Mouse (Mus musculus): ENCODE data around the gene Layn. TPM values are rescaled to one million over a fixed set of nuclear protein-coding genes. Genes with fewer than 3 reads are reported as not detected.

The Layn gene
- polyA plus RNA-seq, 1 experiment from 2014 or later = 0.84 TPM

GRCm38 (mm10) chr9:51052180-51052579 lies 24.7 kb downstream of the Layn start:
- Histone ChIP-seq H3K27me3 (ENCODE audit: control insufficient read depth, insufficient read depth, low read length) (no peaks in the 10 kb centered on the region), H3K9me3 (ENCODE audit: control insufficient read depth, low read length) (no peaks in the 10 kb centered on the region), H3K36me3 (ENCODE audit: control insufficient read depth, insufficient read depth, low read length) (no peaks in the 10 kb centered on the region), H3K4me2 (ENCODE audit: low read length) (no peak overlapping the region), H3K4me3 (replicated peaks; ENCODE audit: low read depth, low read length) (no peak overlapping the region), H3K4me1 (ENCODE audit: control insufficient read depth, insufficient read depth, low read length) (no peaks in the 10 kb centered on the region), H3K9ac (replicated peaks; ENCODE audit: low read length) (no peak overlapping the region), H3K27ac (replicated peaks; ENCODE audit: low read depth, low read length) (no peak overlapping the region)
- ATAC-seq (ENCODE audit: low FRiP score, low TSS enrichment) = no peak
- peak; percentile 19 for DNase-seq
- WGBS = 82% methylated on average over 3 of the region's 3 CpGs

- DNase-seq = no peak
- no peaks in the 10 kb centered on the region for H3K27me3 ChIP-seq (ENCODE audit: control insufficient read depth, insufficient read depth, low read length)
- WGBS = 88% methylated on average over 6 of the region's 6 CpGs
- no peaks in the 10 kb centered on the region for H3K36me3 ChIP-seq (ENCODE audit: control insufficient read depth, insufficient read depth, low read length)
- no peak overlapping the region for H3K4me2 ChIP-seq (ENCODE audit: low read length)
- no peak for ATAC-seq (ENCODE audit: low FRiP score, low TSS enrichment)
- no peaks in the 10 kb centered on the region for H3K4me1 ChIP-seq (ENCODE audit: control insufficient read depth, insufficient read depth, low read length)
- no peak overlapping the region for H3K4me3 ChIP-seq (replicated peaks; ENCODE audit: low read depth, low read length)
- no peaks in the 10 kb centered on the region for H3K9me3 ChIP-seq (ENCODE audit: control insufficient read depth, low read length)
- no peak overlapping the region for H3K27ac ChIP-seq (replicated peaks; ENCODE audit: low read depth, low read length)
- no peak overlapping the region for H3K9ac ChIP-seq (replicated peaks; ENCODE audit: low read length)
Measured at GRCm38 (mm10) chr9:51042136-51042535, 34.8 kb downstream of the Layn start.

GRCm38 (mm10) chr9:51041491-51041980 lies 35.4 kb downstream of the Layn start:
- no peak overlapping the region for H3K27ac ChIP-seq (replicated peaks; ENCODE audit: low read depth, low read length)
- no peaks in the 10 kb centered on the region for H3K36me3 ChIP-seq (ENCODE audit: control insufficient read depth, insufficient read depth, low read length)
- H3K4me1 ChIP-seq (ENCODE audit: control insufficient read depth, insufficient read depth, low read length) = no peaks in the 10 kb centered on the region
- no peak for DNase-seq
- H3K4me3 ChIP-seq (replicated peaks; ENCODE audit: low read depth, low read length) = no peak overlapping the region
- ATAC-seq (ENCODE audit: low FRiP score, low TSS enrichment) = no peak
- H3K27me3 ChIP-seq (ENCODE audit: control insufficient read depth, insufficient read depth, low read length) = no peaks in the 10 kb centered on the region
- H3K4me2 ChIP-seq (ENCODE audit: low read length) = no peak overlapping the region
- WGBS = 90% methylated on average over 7 of the region's 7 CpGs
- H3K9ac ChIP-seq (replicated peaks; ENCODE audit: low read length) = no peak overlapping the region
- H3K9me3 ChIP-seq (ENCODE audit: control insufficient read depth, low read length) = no peaks in the 10 kb centered on the region

GRCm38 (mm10) chr9:51032785-51033529 lies 43.9 kb downstream of the Layn start:
- DNase-seq (no peak), ATAC-seq (ENCODE audit: low FRiP score, low TSS enrichment) (no peak)
- no peaks in the 10 kb centered on the region for H3K9me3 ChIP-seq (ENCODE audit: control insufficient read depth, low read length)
- no peaks in the 10 kb centered on the region for H3K27me3 ChIP-seq (ENCODE audit: control insufficient read depth, insufficient read depth, low read length)
- no peak overlapping the region for H3K4me3 ChIP-seq (replicated peaks; ENCODE audit: low read depth, low read length)
- H3K36me3 ChIP-seq (ENCODE audit: control insufficient read depth, insufficient read depth, low read length) = no peaks in the 10 kb centered on the region
- 70% methylated on average over 3 of the region's 3 CpGs for WGBS
- no peak overlapping the region for H3K27ac ChIP-seq (replicated peaks; ENCODE audit: low read depth, low read length)
- no peak overlapping the region for H3K4me2 ChIP-seq (ENCODE audit: low read length)
- no peaks in the 10 kb centered on the region for H3K4me1 ChIP-seq (ENCODE audit: control insufficient read depth, insufficient read depth, low read length)
- H3K9ac ChIP-seq (replicated peaks; ENCODE audit: low read length) = no peak overlapping the region

GRCm38 (mm10) chr9:51032291-51032690 lies 44.6 kb downstream of the Layn start:
- Histone ChIP-seq H3K36me3 (ENCODE audit: control insufficient read depth, insufficient read depth, low read length) (no peaks in the 10 kb centered on the region), H3K27me3 (ENCODE audit: control insufficient read depth, insufficient read depth, low read length) (no peaks in the 10 kb centered on the region), H3K4me3 (replicated peaks; ENCODE audit: low read depth, low read length) (no peak overlapping the region), H3K4me1 (ENCODE audit: control insufficient read depth, insufficient read depth, low read length) (no peaks in the 10 kb centered on the region), H3K9me3 (ENCODE audit: control insufficient read depth, low read length) (no peaks in the 10 kb centered on the region), H3K4me2 (ENCODE audit: low read length) (no peak overlapping the region), H3K27ac (replicated peaks; ENCODE audit: low read depth, low read length) (no peak overlapping the region), H3K9ac (replicated peaks; ENCODE audit: low read length) (no peak overlapping the region)
- 73% methylated on average over 8 of the region's 8 CpGs for WGBS
- DNase-seq (no peak), ATAC-seq (ENCODE audit: low FRiP score, low TSS enrichment) (no peak)

GRCm38 (mm10) chr9:51031603-51032002 lies 45.3 kb downstream of the Layn start:
- Histone ChIP-seq H3K4me3 (replicated peaks; ENCODE audit: low read depth, low read length) (no peak overlapping the region), H3K9me3 (ENCODE audit: control insufficient read depth, low read length) (no peaks in the 10 kb centered on the region), H3K36me3 (ENCODE audit: control insufficient read depth, insufficient read depth, low read length) (no peaks in the 10 kb centered on the region), H3K27me3 (ENCODE audit: control insufficient read depth, insufficient read depth, low read length) (no peaks in the 10 kb centered on the region), H3K27ac (replicated peaks; ENCODE audit: low read depth, low read length) (no peak overlapping the region), H3K4me1 (ENCODE audit: control insufficient read depth, insufficient read depth, low read length) (no peaks in the 10 kb centered on the region), H3K9ac (replicated peaks; ENCODE audit: low read length) (no peak overlapping the region), H3K4me2 (ENCODE audit: low read length) (no peak overlapping the region)
- no peak for DNase-seq
- WGBS = 77% methylated on average over 6 of the region's 6 CpGs
- no peak for ATAC-seq (ENCODE audit: low FRiP score, low TSS enrichment)

GRCm38 (mm10) chr9:51030147-51030546 lies 46.7 kb downstream of the Layn start:
- WGBS = 64% methylated on average over 1 of the region's 1 CpGs

GRCm38 (mm10) chr9:51026952-51027351 lies 49.9 kb downstream of the Layn start:
- no peaks in the 10 kb centered on the region for H3K9me3 ChIP-seq (ENCODE audit: control insufficient read depth, low read length)
- no peak overlapping the region for H3K9ac ChIP-seq (replicated peaks; ENCODE audit: low read length)
- DNase-seq (no peak), ATAC-seq (ENCODE audit: low FRiP score, low TSS enrichment) (no peak)
- H3K4me1 ChIP-seq (ENCODE audit: control insufficient read depth, insufficient read depth, low read length) = no peaks in the 10 kb centered on the region
- no peaks in the 10 kb centered on the region for H3K36me3 ChIP-seq (ENCODE audit: control insufficient read depth, insufficient read depth, low read length)
- H3K27ac ChIP-seq (replicated peaks; ENCODE audit: low read depth, low read length) = no peak overlapping the region
- no peak overlapping the region for H3K4me2 ChIP-seq (ENCODE audit: low read length)
- H3K4me3 ChIP-seq (replicated peaks; ENCODE audit: low read depth, low read length) = no peak overlapping the region
- 93% methylated on average over 1 of the region's 1 CpGs for WGBS
- H3K27me3 ChIP-seq (ENCODE audit: control insufficient read depth, insufficient read depth, low read length) = no peaks in the 10 kb centered on the region

More at GRCm38 (mm10) chr9:51030147-51030546, 46.7 kb downstream of the Layn start:
- Histone ChIP-seq H3K27ac (replicated peaks; ENCODE audit: low read depth, low read length) (no peak overlapping the region), H3K4me2 (ENCODE audit: low read length) (no peak overlapping the region), H3K36me3 (ENCODE audit: control insufficient read depth, insufficient read depth, low read length) (no peaks in the 10 kb centered on the region), H3K4me1 (ENCODE audit: control insufficient read depth, insufficient read depth, low read length) (no peaks in the 10 kb centered on the region), H3K4me3 (replicated peaks; ENCODE audit: low read depth, low read length) (no peak overlapping the region), H3K9ac (replicated peaks; ENCODE audit: low read length) (no peak overlapping the region), H3K9me3 (ENCODE audit: control insufficient read depth, low read length) (no peaks in the 10 kb centered on the region), H3K27me3 (ENCODE audit: control insufficient read depth, insufficient read depth, low read length) (no peaks in the 10 kb centered on the region)
- ATAC-seq (ENCODE audit: low FRiP score, low TSS enrichment) = no peak
- DNase-seq = no peak

- Histone ChIP-seq H3K9me3 (ENCODE audit: control insufficient read depth, low read length) (no peaks in the 10 kb centered on the region), H3K36me3 (ENCODE audit: control insufficient read depth, insufficient read depth, low read length) (no peaks in the 10 kb centered on the region), H3K4me3 (replicated peaks; ENCODE audit: low read depth, low read length) (no peak overlapping the region), H3K4me2 (ENCODE audit: low read length) (no peak overlapping the region), H3K4me1 (ENCODE audit: control insufficient read depth, insufficient read depth, low read length) (no peaks in the 10 kb centered on the region), H3K27me3 (ENCODE audit: control insufficient read depth, insufficient read depth, low read length) (no peaks in the 10 kb centered on the region), H3K9ac (replicated peaks; ENCODE audit: low read length) (no peak overlapping the region), H3K27ac (replicated peaks; ENCODE audit: low read depth, low read length) (no peak overlapping the region)
- DNase-seq (no peak), ATAC-seq (ENCODE audit: low FRiP score, low TSS enrichment) (no peak)
- WGBS = 93% methylated on average over 4 of the region's 4 CpGs
Measured at GRCm38 (mm10) chr9:51021123-51021795, 55.6 kb downstream of the Layn start.
